Mouse (Mus musculus): ENCODE measurements at regions not wholly inside any gene's neighbourhood (a gene's known extent, or its start where the extent isn't known, plus 50 kb on each side); places are given as distances from the start of the nearest gene placed in this dataset.
A peak's percentile ranks its signal among the peaks of the same experiment; 100 is the strongest.
"Not testable (repeated sequence)": the region's sequence is repeated elsewhere in the genome, so short reads cannot be mapped to it uniquely, and the experiment has no call there.

GRCm38 (mm10) chr12:109748326-109749059 is 148.4 kb upstream of the Rtl1 start:
- no peak for DNase-seq
- intact Hi-C loops (cut with DNase I) = no loop called here

- DNase-seq = no peak
- intact Hi-C loops (cut with DNase I) = no loop called here
These were observed 149.1 kb upstream of the Rtl1 start for GRCm38 (mm10) chr12:109749256-109749655.

DNA sequence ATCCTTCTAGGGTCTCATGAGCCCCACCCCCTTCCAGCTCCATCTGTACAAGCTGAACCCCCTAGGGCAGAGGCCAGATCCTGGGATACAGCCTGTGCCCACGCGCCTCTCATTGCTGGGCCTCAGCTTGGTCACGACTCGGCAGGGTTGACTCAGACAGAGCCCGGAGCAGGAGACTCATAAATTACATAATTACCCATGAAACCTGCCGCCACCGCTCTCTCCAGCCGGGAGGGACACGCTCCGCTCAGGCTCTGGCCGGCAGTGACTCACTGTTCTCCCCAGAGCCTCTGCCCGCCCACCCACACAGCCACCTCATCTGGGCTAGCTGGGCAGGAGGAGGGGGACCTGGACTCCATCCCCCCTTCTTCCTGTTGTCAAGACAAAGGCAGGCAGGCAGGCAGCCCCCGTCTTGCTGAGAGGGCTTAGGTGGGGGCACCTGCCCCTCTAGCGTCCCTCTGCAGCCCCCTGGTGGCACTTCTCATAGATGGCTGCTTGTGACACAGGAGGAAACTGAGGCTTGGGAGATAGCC is 149.6 kb upstream of the Rtl1 start:
- intact Hi-C loops (cut with DNase I) = no loop called here
- peak; percentile 12 to 29 for DNase-seq

- intact Hi-C loops (cut with DNase I) = no loop called here
- no peak for DNase-seq
These were observed 154.9 kb upstream of the Rtl1 start for GRCm38 (mm10) chr12:109754986-109755385.

- no peak for DNase-seq
- intact Hi-C loops (cut with DNase I) = no loop called here
These were observed 164.2 kb upstream of the Rtl1 start for GRCm38 (mm10) chr12:109764293-109764692.

DNA sequence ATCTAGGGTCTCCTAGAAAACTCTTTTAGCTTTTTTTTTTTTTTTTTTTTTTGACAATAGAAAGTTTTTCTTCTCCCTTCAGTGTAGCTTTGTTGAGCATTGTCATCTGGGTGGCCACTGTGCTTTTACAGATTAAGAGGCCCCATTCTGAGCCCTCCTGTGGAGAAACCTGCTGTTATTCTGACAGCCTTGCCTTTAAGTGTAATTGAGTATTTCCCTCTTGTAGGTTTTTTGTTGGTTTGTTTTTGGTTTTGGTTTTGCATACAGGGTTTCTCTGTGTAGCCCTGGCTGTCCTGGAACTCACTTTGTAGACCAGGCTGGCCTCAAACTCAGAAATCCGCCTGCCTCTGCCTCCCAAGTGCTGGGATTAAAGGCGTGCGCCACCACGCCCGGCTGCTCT is 166.5 kb upstream of the Rtl1 start:
- intact Hi-C loops (cut with DNase I); DNase-seq: not testable (repeated sequence)

GRCm38 (mm10) chr12:109772543-109772942 is 172.4 kb upstream of the Rtl1 start:
- no peak for DNase-seq
- intact Hi-C loops (cut with DNase I) = no loop called here

- DNase-seq = no peak
- intact Hi-C loops (cut with DNase I) = no loop called here
These were observed 173.8 kb upstream of the Rtl1 start for GRCm38 (mm10) chr12:109773909-109774313.

DNA sequence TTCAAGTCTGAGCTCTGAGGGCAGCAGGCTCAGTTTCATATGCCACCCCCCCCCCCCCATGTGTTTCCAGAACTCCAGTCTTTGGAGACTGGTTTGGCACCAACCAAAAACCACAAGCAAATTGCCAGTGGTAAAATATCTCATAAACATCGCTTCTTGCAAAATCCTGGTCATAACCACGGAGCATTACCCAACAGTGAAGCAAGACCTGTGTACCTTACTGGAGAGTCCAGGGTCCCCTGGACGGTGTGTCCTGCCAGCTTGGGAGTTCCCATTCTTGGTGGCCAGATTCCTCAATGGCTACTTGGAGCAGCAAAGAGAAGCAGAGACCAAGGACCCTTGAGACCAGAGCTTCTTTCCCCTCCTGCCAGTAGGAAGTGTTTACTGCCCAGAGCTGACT is 198.7 kb upstream of the Rtl1 start:
- peak in 1 of 2 experiments; percentile 18 for DNase-seq
- intact Hi-C loops (cut with DNase I) = no loop called here

DNA sequence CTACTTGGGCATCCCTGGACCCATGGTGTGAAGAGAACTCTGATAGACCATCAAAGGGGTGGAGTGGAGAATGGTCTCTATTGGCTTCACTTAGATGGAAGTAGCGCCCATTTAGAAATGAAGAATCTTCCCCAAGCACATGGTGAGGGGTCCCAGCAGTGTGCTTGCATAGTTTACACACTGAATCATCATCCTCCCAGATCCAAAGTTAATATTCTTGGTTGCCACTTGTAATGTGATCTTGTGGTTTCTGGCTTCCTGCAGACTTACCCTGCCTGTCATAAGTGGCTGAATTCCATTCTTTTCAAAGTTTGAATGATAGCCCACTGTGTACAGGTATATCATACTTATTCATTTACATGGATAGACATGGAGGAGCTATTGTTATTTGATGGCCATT is 199.3 kb upstream of the Rtl1 start:
- no peak for DNase-seq
- intact Hi-C loops (cut with DNase I) = no loop called here

DNA sequence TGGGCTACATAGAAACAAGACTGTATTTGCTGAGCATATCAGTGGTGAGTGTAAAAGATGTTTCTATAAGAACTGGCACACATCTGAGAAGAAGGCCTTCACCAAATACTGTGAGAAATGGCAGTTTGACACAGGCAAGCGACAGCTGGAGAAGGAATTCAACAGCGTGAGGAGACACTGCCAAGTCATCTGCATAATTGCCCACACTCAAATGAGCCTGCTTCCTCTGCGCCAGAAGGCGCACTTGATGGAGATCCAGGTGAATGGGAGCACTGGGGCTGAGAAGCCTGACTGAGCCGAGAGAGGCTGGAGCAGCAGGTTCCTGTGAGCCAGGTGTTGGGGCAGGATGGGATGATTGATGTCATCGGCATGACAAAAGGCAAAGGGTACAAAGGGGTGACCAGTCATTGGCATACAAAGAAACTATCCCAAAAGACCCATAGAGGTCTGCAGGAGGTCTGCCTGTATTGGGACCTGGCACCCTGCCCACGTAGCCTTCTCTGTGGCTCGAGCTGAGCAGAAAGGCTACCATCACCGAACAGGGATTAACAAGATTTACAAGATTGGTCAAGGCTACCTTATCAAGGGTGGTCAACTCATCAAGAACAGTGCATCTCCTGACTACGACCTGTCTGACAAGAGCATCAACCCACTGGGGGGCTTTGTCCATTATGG is 227.2 kb upstream of the Rtl1 start:
- intact Hi-C loops (cut with DNase I) = no loop called here
- DNase-seq = no peak

DNA sequence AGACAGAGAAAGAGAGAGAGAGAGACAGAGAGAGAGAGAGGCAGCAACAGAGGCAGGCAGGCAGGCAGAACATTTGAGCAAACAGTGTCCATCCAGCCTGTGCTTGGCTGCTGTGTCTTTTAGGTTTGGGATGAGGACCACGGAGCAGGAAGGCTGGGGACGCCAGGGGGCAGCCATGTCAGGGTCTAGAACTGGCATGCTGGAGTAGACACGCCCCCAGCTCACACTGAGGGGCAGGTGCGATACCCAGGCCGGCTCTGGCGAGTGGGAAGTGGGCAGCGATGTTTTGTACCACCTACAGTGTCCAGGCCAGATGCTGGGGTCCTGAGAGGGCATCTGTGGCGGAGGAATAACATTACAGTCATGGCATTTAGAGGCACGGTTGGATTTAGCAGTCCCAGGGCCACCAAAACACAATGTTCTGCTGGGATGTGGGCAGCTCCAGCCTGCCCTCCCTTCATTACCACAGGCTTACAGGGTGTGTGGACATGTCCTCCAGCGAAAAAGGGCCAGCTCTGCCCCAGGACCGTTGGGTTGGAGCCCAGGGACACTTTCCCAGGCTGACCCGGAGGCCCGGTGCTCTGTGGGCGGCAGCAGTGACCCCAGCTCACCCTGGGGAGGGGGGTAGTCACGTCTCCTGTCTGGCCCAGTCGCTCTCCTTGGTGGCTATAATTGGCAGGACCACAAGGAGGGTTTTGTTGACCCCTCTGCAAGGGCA is 230.3 kb upstream of the Rtl1 start:
- intact Hi-C loops (cut with DNase I) = no loop called here
- DNase-seq = no peak

- intact Hi-C loops (cut with DNase I) = no loop called here
- no peak for DNase-seq
These were observed 232.8 kb upstream of the Rtl1 start for GRCm38 (mm10) chr12:109832964-109833363.

DNA sequence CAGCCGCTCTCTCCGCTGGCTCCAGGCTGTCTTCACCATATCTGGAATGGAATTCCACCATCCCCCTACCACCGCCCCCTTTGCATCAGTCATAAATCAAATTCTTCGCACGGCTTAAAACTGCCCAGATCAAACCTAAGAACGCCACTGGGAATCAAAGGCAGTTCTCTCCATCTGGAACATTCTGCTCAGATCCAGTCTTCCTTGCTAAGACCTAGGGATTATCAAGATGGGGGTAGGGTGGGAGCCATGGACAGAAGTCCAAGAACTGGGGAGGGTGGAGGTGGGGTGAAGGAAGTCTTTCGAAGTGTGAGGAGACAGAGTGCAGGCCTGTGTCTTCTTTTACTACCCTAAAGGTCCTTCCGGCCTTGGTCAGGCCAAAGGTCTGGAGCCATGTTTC is 236.4 kb upstream of the Rtl1 start:
- intact Hi-C loops (cut with DNase I) = no loop called here
- no peak for DNase-seq

- intact Hi-C loops (cut with DNase I) = no loop called here
- DNase-seq = no peak
These were observed 239.0 kb upstream of the Rtl1 start for GRCm38 (mm10) chr12:109839126-109839587.

DNA sequence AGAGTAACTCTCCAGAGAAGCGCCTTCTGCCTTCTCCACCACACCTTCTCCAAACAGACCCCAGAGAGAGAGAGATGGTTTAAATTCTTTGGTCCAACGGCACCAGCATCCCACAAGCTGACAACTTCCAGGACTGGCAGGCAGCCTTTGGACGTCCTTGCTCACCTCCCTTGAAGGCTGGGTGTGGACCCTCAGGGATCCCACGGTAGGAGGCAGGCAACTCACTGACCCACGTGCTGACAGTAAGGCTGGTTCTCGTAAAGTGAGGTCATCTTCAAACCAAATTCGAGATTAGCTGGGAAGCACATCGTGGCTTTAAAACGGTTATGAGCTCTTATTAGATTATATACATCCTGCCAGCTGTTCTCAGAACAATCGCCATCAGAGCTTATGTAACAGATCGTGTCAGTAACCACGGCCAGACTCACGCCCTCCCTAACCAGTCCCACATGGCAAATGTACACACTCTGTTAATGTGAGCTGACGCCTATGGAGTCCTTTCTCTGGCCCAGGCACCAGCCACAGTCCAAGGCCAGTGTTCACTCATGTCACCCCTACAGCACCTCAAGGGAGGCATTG is 239.9 kb upstream of the Rtl1 start:
- DNase-seq = no peak
- intact Hi-C loops (cut with DNase I) = no loop called here

DNA sequence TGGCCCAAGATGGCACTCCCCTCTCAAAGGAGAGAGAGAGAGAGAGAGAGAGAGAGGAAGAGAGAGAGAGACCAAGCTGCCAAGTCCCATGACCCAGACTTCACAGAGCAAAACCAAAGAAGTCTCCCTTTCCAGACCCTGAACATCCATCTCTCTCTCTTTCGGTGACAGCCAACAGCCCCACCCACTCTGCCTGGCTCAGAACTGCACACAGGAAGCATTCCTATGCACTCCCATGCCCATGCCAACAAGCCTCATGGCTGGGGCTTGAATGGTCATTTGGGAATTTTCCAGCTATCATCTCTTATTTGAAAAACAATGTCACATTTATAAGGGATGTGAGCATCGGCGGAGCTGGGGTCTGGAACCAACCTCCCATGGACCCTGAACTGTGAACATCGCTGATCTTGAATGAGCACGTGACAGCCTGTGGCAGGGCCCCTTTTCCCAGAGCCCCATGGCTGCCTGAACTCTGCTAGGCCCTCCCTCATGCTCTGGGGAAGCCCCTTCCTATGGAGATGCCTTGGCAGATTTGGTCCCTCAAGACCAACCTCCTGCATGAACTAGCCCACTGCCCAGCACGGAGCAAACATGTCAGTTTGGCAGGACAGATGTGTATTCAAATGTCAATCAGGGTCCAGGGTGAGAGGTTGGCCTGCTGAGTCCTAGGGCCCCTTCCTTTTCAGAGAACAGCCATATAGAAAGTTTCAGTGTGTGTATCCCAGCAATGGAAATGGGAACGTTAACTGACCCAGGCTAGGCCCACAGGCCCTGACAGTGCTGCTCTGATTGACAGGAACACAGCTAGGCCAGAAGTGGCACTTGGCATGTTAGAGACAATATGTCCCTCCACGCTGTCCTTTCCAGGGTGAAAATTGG is 244.8 kb upstream of the Rtl1 start:
- DNase-seq = no peak
- intact Hi-C loops (cut with DNase I) = no loop called here

DNA sequence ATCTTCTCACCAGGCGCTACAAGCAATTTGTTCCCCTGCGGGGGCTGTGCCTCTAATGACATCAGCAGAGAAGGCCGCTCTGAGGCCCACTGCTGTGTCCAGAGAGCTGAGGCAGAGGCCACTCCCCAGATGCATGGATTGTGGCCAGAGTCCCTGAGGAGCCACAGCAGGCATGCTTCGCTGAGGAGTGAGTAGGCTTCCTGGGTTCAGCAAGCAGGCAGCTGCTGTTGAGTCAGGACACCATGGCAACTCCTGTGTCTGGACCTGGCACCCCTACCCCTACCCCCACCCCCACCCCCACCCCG is 245.4 kb upstream of the Rtl1 start:
- intact Hi-C loops (cut with DNase I) = no loop called here
- no peak for DNase-seq

DNA sequence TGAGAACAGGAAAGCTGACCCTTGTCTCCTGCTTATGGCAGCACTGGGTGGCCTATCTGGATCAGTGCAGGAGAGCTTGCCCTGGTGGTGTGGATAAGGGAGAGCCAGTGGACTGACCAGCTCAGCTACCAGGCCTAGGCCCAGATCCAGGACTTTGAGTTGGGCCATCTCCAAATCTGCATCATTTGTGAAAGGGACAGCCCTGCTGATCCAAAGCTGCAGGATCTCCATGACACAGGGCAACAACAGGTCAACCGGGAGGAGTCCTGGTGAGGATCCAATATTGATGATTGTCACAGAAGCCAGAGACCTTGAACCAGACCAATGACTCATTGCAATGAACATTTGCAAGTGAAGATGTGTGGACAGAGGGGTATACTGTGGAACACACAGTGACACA is 256.2 kb upstream of the Rtl1 start:
- DNase-seq = no peak
- intact Hi-C loops (cut with DNase I) = no loop called here

DNA sequence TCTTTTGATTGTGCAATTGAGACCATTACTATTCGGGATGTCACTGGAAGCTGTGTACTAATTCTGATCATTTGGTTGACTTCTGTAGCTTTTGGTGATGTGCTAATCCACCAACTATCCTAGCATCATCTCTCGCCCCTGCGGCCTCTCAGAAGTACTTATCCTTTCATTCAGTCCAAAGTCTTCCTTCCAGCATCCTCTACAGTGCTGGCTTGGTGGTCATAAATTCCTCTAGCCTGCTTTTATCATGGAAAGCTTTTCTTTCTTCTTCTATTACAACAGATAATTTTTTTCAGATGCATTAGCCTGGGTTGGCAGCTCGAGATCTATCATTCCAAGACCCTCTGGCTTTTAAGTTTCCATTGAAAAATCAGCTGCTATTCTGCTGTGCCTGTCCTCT is 257.6 kb upstream of the Rtl1 start:
- no peak for DNase-seq
- intact Hi-C loops (cut with DNase I) = no loop called here
